Mouse (Mus musculus): ENCODE data around the gene Nectin1. TPM values are rescaled to one million over a fixed set of nuclear protein-coding genes. Genes with fewer than 3 reads are reported as not detected.

The Nectin1 gene
- polyA plus RNA-seq, 1 experiment from 2014 or later = 12.0 TPM

DNA sequence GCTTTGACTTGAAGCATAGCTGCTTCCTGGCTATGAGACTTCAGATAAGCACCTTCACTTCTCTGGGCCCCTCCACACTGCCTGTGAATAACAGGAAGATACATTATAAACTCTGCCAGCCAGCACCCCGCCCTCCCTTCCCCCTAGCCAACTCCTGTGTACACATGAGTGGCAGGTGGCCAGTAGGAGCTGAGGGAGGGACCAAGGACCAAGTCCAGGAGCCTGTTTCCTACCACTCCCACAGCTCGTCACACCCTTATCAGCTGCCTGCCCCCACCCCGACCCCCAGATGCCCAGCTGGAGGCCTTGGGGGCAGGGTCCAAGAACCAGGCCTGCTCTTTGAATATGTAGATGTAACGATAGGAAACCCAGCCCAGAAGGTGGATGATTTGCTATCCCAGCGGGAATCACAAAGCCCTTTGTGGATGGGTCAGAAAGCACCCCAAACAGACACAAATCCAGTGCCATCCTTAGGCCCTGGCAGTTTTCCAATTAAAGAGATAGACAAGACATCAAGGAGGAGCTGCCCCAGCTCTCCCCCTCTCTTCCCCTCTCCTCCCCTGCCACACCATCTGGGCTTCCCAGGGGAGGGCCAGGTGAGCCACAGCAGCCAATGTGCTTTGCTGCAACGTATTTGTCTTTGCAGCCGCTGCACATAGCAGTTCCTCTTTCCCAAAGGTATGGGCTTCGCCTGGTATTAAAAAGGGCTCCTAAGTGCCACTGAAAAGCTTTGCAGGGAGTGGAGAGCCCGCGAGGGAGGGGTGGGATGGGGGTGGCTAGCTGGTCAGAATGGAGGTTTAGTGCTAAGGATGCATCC is 14.1 kb upstream of the Nectin1 start:
- H3K9ac ChIP-seq = peak overlapping the region; percentile 43

DNA sequence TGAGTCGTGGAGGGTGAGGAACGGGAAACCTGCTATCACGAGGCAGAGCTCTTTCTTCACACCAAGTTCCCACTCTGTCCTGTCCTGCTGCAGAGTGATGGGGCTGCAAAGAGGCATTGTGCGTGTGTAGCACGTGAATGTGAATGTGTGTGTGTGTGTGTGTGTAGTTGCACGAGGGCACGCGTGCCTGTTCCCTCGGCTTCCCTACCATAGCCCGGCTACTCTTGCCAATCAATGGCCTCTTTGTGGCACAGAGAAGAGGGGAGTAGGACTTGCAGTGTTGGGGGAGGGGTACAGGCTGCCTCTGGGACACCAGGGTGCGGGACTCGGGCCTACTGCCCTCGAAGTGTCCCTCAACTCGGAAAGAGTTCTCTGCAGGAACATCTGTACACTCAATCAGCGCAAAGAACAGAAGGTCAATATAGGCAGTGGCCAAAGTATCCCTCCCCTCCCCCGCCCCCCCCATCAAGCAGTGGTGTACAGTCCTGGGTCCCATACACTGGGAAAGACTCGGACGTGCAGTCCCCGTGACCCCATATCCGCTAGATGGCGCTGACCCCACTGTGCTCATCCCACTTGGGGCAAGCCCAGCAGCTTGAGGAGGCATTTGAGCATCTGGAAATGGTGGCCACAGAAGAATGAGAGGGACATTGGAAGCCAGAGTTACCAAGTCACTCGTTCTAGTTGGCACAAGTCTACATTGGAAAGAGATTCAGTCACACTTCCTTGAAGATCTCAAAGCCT is 13.3 kb upstream of the Nectin1 start:
- no peak overlapping the region for H3K4me3 ChIP-seq
- peaks cover 12% of the 10 kb centered on the region for H3K27me3 ChIP-seq
- peak overlapping the region; percentile 43 for H3K9ac ChIP-seq
- H3K4me1 ChIP-seq (replicated peaks) = peaks cover 40% of the 10 kb centered on the region
- peak overlapping the region; percentile 13; the same call in 1 of the 2 replicates for H3K4me2 ChIP-seq
- no peaks in the 10 kb centered on the region for H3K36me3 ChIP-seq
- 0 out of 2 replicates have a peak, but pooled peaks have one; percentile 12 for ATAC-seq (ENCODE audit: low read depth)
- H3K27ac ChIP-seq (replicated peaks) = peak overlapping the region; percentile 42; the same call in 1 of the 2 replicates
- WGBS = 14% methylated on average over 22 of the region's 22 CpGs
- H3K9me3 ChIP-seq = no peaks in the 10 kb centered on the region

More for the DNA sequence above, 14.1 kb upstream of the Nectin1 start:
- Histone ChIP-seq H3K36me3 (no peaks in the 10 kb centered on the region), H3K4me2 (peak overlapping the region; percentile 13; the same call in 1 of the 2 replicates), H3K27me3 (peaks cover 10% of the 10 kb centered on the region), H3K4me3 (no peak overlapping the region), H3K27ac (replicated peaks) (peak overlapping the region; percentile 42; the same call in 1 of the 2 replicates), H3K4me1 (replicated peaks) (peaks cover 47% of the 10 kb centered on the region), H3K9me3 (no peaks in the 10 kb centered on the region)
- 0 out of 2 replicates have a peak, but pooled peaks have one; percentile 17 for ATAC-seq (ENCODE audit: low read depth)
- WGBS = 10% methylated on average over 10 of the region's 10 CpGs

DNA sequence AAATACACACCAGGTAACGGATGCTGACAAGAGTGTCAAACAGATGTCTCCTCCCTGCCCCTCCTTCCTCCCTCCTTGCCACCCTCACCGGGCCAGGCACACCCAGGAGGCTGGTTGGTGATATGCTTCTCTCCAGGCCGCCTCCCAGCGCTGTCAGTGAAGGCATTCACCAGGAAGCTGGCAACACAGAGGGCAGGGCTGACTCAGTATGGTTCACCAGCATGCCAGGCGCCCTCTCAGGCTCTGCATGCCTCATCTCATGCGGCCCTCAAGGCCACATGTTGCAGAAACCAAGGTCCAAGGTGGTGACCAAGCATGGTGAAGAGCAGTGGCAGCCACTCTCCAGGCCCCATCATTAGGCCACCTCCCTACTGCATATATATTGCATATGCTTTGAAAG is 11.9 kb upstream of the Nectin1 start:
- Histone ChIP-seq H3K27ac (replicated peaks) (no peak overlapping the region), H3K36me3 (no peaks in the 10 kb centered on the region), H3K9ac (no peak overlapping the region), H3K4me3 (no peak overlapping the region), H3K4me1 (replicated peaks) (peaks cover 43% of the 10 kb centered on the region), H3K27me3 (peaks cover 12% of the 10 kb centered on the region), H3K4me2 (no peak overlapping the region), H3K9me3 (no peaks in the 10 kb centered on the region)
- no peak for ATAC-seq (ENCODE audit: low read depth)
- 69% methylated on average over 6 of the region's 6 CpGs for WGBS

- Histone ChIP-seq H3K36me3 (no peaks in the 10 kb centered on the region), H3K27me3 (peaks cover 12% of the 10 kb centered on the region), H3K4me1 (replicated peaks) (peaks cover 51% of the 10 kb centered on the region), H3K27ac (replicated peaks) (no peak overlapping the region), H3K9me3 (no peaks in the 10 kb centered on the region), H3K4me3 (no peak overlapping the region), H3K4me2 (no peak overlapping the region), H3K9ac (no peak overlapping the region)
- no peak for ATAC-seq (ENCODE audit: low read depth)
- 26% methylated on average over 8 of the region's 8 CpGs for WGBS
Measured at GRCm38 (mm10) chr9:43732671-43733070, 11.1 kb upstream of the Nectin1 start.

DNA sequence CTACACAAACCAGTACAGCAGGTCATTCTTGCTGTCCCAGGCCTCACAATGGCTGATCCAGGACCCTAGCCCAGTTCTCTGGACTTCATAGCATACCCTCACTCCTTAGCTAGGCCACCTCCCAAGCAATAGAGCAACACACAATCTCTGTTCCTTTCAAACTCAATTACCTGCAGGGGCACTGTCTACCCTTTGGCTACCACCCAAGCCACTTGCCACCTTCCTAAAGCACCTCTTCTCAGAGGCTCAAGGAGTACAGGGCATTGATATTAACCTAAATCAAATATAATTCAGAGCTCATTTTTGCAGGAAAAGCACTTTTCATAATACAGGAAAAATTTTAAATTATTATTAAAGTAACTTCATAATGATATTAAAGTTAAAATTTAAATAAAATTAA is 8.8 kb upstream of the Nectin1 start:
- H3K27me3 ChIP-seq = peaks cover 20% of the 10 kb centered on the region
- no peaks in the 10 kb centered on the region for H3K9me3 ChIP-seq
- H3K9ac ChIP-seq = no peak overlapping the region
- H3K4me2 ChIP-seq = no peak overlapping the region
- ATAC-seq (ENCODE audit: low read depth) = no peak
- H3K36me3 ChIP-seq = no peaks in the 10 kb centered on the region
- no peak overlapping the region for H3K4me3 ChIP-seq
- no peak overlapping the region for H3K27ac ChIP-seq (replicated peaks)
- H3K4me1 ChIP-seq (replicated peaks) = peaks cover 42% of the 10 kb centered on the region

DNA sequence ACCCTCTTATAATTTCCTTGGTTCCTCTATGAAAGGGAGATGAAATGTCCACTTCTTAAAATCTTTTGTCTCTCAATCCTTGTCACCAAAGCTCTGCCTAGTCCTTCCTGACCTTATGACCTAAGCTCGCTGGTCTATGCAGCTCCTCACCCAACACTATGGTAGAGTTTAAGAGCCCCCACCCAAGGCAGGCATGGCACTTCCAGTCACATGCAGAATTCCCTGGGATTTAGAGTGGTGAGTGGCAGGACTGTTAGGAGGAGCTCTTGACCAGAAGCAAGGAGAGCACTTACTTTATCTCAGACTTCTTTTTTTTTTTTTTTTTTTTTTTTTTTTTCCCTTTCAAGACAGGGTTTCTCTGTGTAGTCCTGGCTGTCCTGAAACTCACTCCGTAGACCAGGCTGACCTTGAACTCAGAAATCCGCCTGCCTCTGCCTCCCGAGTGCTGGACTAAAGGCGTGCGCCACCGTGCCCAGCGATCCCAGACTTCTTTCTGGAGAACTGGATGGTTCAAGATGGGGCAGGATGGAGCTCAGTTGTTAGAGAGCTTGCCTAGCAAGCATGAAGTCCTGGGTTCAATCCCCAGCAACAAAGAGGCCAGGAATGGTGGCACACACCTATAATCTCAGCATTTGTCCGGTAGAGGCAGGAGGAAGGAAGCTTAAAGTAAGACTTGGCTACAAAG is 7.6 kb upstream of the Nectin1 start:
- no peak overlapping the region for H3K4me2 ChIP-seq
- H3K9ac ChIP-seq = no peak overlapping the region
- H3K4me3 ChIP-seq = no peak overlapping the region
- 95% methylated on average over 9 of the region's 9 CpGs for WGBS
- no peak for ATAC-seq (ENCODE audit: low read depth)
- H3K9me3 ChIP-seq = no peaks in the 10 kb centered on the region
- H3K27me3 ChIP-seq = peaks cover 20% of the 10 kb centered on the region
- peaks cover 35% of the 10 kb centered on the region for H3K4me1 ChIP-seq (replicated peaks)
- H3K27ac ChIP-seq (replicated peaks) = no peak overlapping the region
- no peaks in the 10 kb centered on the region for H3K36me3 ChIP-seq

GRCm38 (mm10) chr9:43737331-43737730 is 6.5 kb upstream of the Nectin1 start:
- no peak overlapping the region for H3K4me3 ChIP-seq
- H3K9ac ChIP-seq = no peak overlapping the region
- no peaks in the 10 kb centered on the region for H3K9me3 ChIP-seq
- no peaks in the 10 kb centered on the region for H3K36me3 ChIP-seq
- peaks cover 14% of the 10 kb centered on the region; the same call in 1 of the 2 replicates for H3K27me3 ChIP-seq
- no peak for ATAC-seq (ENCODE audit: low read depth)
- H3K4me2 ChIP-seq = peak overlapping the region; percentile 44
- WGBS = 5% methylated on average over 3 of the region's 3 CpGs
- H3K27ac ChIP-seq (replicated peaks) = no peak overlapping the region
- H3K4me1 ChIP-seq (replicated peaks) = peaks cover 31% of the 10 kb centered on the region

GRCm38 (mm10) chr9:43737871-43738292 is 5.9 kb upstream of the Nectin1 start:
- 1% methylated on average over 12 of the region's 12 CpGs for WGBS

GRCm38 (mm10) chr9:43738480-43739084 is 5.2 kb upstream of the Nectin1 start:
- H3K4me2 ChIP-seq = no peak overlapping the region
- WGBS = 37% methylated on average over 6 of the region's 6 CpGs

More at GRCm38 (mm10) chr9:43737871-43738292, 5.9 kb upstream of the Nectin1 start:
- Histone ChIP-seq H3K9me3 (no peaks in the 10 kb centered on the region), H3K27ac (replicated peaks) (no peak overlapping the region), H3K36me3 (no peaks in the 10 kb centered on the region), H3K4me3 (no peak overlapping the region; the same call in 1 of the 2 replicates), H3K4me2 (peak overlapping the region; percentile 44), H3K27me3 (peaks cover 14% of the 10 kb centered on the region; the same call in 1 of the 2 replicates), H3K4me1 (replicated peaks) (peaks cover 34% of the 10 kb centered on the region), H3K9ac (no peak overlapping the region)
- ATAC-seq (ENCODE audit: low read depth) = no peak

GRCm38 (mm10) chr9:43741277-43741676 is 2.5 kb upstream of the Nectin1 start:
- H3K4me2 ChIP-seq = no peak overlapping the region
- peaks cover 8% of the 10 kb centered on the region; the same call in 1 of the 2 replicates for H3K27me3 ChIP-seq
- no peaks in the 10 kb centered on the region for H3K36me3 ChIP-seq
- WGBS = 87% methylated on average over 2 of the region's 2 CpGs
- H3K27ac ChIP-seq (replicated peaks) = no peak overlapping the region
- ATAC-seq (ENCODE audit: low read depth) = no peak
- no peak overlapping the region for H3K4me3 ChIP-seq
- H3K9me3 ChIP-seq = no peaks in the 10 kb centered on the region
- peaks cover 50% of the 10 kb centered on the region for H3K4me1 ChIP-seq (replicated peaks)
- no peak overlapping the region for H3K9ac ChIP-seq

More at GRCm38 (mm10) chr9:43738480-43739084, 5.2 kb upstream of the Nectin1 start:
- no peak for ATAC-seq (ENCODE audit: low read depth)
- H3K27ac ChIP-seq (replicated peaks) = no peak overlapping the region
- no peak overlapping the region for H3K9ac ChIP-seq
- H3K27me3 ChIP-seq = peaks cover 14% of the 10 kb centered on the region; the same call in 1 of the 2 replicates
- H3K9me3 ChIP-seq = no peaks in the 10 kb centered on the region
- no peaks in the 10 kb centered on the region for H3K36me3 ChIP-seq
- H3K4me3 ChIP-seq = no peak overlapping the region
- H3K4me1 ChIP-seq (replicated peaks) = peaks cover 37% of the 10 kb centered on the region

GRCm38 (mm10) chr9:43742066-43742465 is 1.7 kb upstream of the Nectin1 start:
- peak overlapping the region; percentile 93 for H3K4me2 ChIP-seq
- ATAC-seq (ENCODE audit: low read depth) = no peak
- no peak overlapping the region for H3K4me3 ChIP-seq
- 78% methylated on average over 4 of the region's 4 CpGs for WGBS
- peaks cover 8% of the 10 kb centered on the region; the same call in 1 of the 2 replicates for H3K27me3 ChIP-seq
- 0 out of 2 replicates have a peak overlapping the region, but pooled peaks have one; percentile 98 for H3K27ac ChIP-seq (replicated peaks)
- no peak overlapping the region for H3K9ac ChIP-seq
- no peaks in the 10 kb centered on the region for H3K36me3 ChIP-seq
- H3K4me1 ChIP-seq (replicated peaks) = peaks cover 53% of the 10 kb centered on the region
- H3K9me3 ChIP-seq = no peaks in the 10 kb centered on the region
